Mouse (Mus musculus): ENCODE data around the gene Lurap1l.

The Lurap1l gene

GRCm38 (mm10) chr4:80950280-80950781, 39.9 kb downstream of the Lurap1l start:
- in situ Hi-C loops (cut with MboI; ENCODE audit: low pct_unique_long_range_greater_than_20kb in 1 of 2, low sequenced_read_pairs in 2 of 2, unreplicated experiment in 1 of 2), result no loop called here

GRCm38 (mm10) chr4:80952653-80953052, 42.2 kb downstream of the Lurap1l start:
- in situ Hi-C loops (cut with MboI; ENCODE audit: low pct_unique_long_range_greater_than_20kb in 1 of 2, low sequenced_read_pairs in 2 of 2, unreplicated experiment in 1 of 2), result no loop called here

GRCm38 (mm10) chr4:80955942-80956341, 45.5 kb downstream of the Lurap1l start:
- in situ Hi-C loops (cut with MboI; ENCODE audit: low pct_unique_long_range_greater_than_20kb in 1 of 2, low sequenced_read_pairs in 2 of 2, unreplicated experiment in 1 of 2), result no loop called here

- in situ Hi-C loops (cut with MboI; ENCODE audit: low pct_unique_long_range_greater_than_20kb in 1 of 2, low sequenced_read_pairs in 2 of 2, unreplicated experiment in 1 of 2), result no loop called here
Measured at GRCm38 (mm10) chr4:80967526-80967925, 57.1 kb downstream of the Lurap1l start.

- in situ Hi-C loops (cut with MboI; ENCODE audit: low pct_unique_long_range_greater_than_20kb in 1 of 2, low sequenced_read_pairs in 2 of 2, unreplicated experiment in 1 of 2), result no loop called here
Measured at GRCm38 (mm10) chr4:80971846-80972245, 61.4 kb downstream of the Lurap1l start.

- in situ Hi-C loops (cut with MboI; ENCODE audit: low pct_unique_long_range_greater_than_20kb in 1 of 2, low sequenced_read_pairs in 2 of 2, unreplicated experiment in 1 of 2), result no loop called here
Measured at GRCm38 (mm10) chr4:80973896-80974295, 63.5 kb downstream of the Lurap1l start.

- in situ Hi-C loops (cut with MboI; ENCODE audit: low pct_unique_long_range_greater_than_20kb in 1 of 2, low sequenced_read_pairs in 2 of 2, unreplicated experiment in 1 of 2), result no loop called here
Measured at GRCm38 (mm10) chr4:80990819-80991218, 80.4 kb downstream of the Lurap1l start.

- in situ Hi-C loops (cut with MboI; ENCODE audit: low pct_unique_long_range_greater_than_20kb in 1 of 2, low sequenced_read_pairs in 2 of 2, unreplicated experiment in 1 of 2), result loop anchor here in 1 of 2 experiments (25.0 kb wide), 1 partner anchor 141 kb away; no protein-coding TSS in a partner anchor
Measured at GRCm38 (mm10) chr4:81003528-81003927, 93.1 kb downstream of the Lurap1l start.
